Mouse (Mus musculus): ENCODE data around the gene Zfp386. TPM values are rescaled to one million over a fixed set of nuclear protein-coding genes. Genes with fewer than 3 reads are reported as not detected.

The Zfp386 gene
- total and polyA plus RNA-seq, 2 experiments from 2014 or later: 33.5 to 37.9 TPM

DNA sequence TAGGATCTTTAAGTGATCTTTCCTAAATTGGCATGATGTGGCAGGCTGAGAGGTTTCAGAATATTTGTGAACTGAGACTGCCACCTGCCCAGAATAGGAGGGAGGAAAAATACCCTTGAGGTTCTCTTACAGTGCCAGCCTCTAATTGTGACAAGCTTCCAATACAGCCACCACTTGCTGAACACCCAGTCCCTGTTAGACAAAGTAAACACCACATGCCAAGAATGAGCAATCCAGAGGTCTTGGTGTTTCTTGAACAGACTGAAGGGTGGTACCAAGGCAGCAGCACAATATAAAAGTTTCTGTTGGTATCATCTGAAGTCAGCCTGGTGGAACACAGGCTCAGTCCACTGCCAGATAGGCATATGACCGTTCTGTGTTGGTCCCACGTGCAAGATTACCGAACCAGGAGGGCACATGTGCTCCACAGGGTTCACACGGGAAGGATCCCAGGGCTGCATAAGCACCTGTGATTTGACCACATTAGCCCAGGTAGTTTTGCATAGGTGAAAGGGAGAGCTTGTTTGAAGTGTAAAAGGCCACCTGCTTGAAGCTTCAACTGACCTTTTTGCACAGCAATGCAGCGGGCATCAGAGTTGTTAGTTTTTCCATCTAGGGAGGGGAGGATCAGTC, 14.2 kb downstream of the Zfp386 start:
- no peaks in the 10 kb centered on the region for H3K27me3 ChIP-seq (ENCODE audit: insufficient read depth, low read length)
- H3K4me3 ChIP-seq (ENCODE audit: low read depth, low read length): no peak overlapping the region
- H3K4me2 ChIP-seq (ENCODE audit: low read depth, low read length, poor library complexity, severe bottlenecking): no peak overlapping the region
- TF ChIP-seq CTCF (IDR thresholded peaks at IDR 0.05): no peak
- peaks cover 34% of the 10 kb centered on the region for H3K36me3 ChIP-seq (ENCODE audit: insufficient read depth, low read length)
- H3K9ac ChIP-seq (replicated peaks; ENCODE audit: low read length, poor library complexity, severe bottlenecking): no peak overlapping the region
- no peaks in the 10 kb centered on the region for H3K9me3 ChIP-seq (ENCODE audit: low read length)
- no peak for ATAC-seq (ENCODE audit: low FRiP score)
- no peak overlapping the region for H3K27ac ChIP-seq (ENCODE audit: low read depth, low read length)
- no peak for DNase-seq (ENCODE audit: low spot score)
- no peaks in the 10 kb centered on the region for H3K4me1 ChIP-seq (ENCODE audit: insufficient read depth, low read length)
- 93% methylated on average over 5 of the region's 5 CpGs for WGBS

DNA sequence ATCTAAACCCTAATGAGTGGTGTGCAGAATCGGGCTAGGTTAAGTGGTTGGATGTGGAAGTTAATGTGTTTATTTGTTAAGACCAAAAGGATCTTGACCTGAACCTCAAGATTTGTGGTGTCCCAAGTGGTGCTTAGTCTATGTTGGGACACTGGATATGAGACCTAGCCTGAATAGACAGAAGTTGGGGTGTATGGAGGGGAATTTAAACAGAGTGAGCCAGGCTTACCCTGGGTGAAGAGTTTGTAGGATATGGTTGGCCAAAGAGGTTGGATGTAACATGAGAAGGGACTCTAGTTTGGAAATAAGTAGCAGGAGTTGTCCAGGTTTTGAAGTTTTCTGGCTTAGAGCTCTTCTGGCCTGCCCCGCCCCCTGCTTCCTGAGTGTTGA, 14.7 kb downstream of the Zfp386 start:
- peaks cover 29% of the 10 kb centered on the region for H3K36me3 ChIP-seq (ENCODE audit: insufficient read depth, low read length)
- ATAC-seq (ENCODE audit: low FRiP score) (no peak), DNase-seq (ENCODE audit: low spot score) (no peak)
- no peak for TF ChIP-seq CTCF (IDR thresholded peaks at IDR 0.05)
- no peak overlapping the region for H3K27ac ChIP-seq (ENCODE audit: low read depth, low read length)
- H3K27me3 ChIP-seq (ENCODE audit: insufficient read depth, low read length): no peaks in the 10 kb centered on the region
- H3K9ac ChIP-seq (replicated peaks; ENCODE audit: low read length, poor library complexity, severe bottlenecking): no peak overlapping the region
- H3K4me1 ChIP-seq (ENCODE audit: insufficient read depth, low read length): no peaks in the 10 kb centered on the region
- no peak overlapping the region for H3K4me2 ChIP-seq (ENCODE audit: low read depth, low read length, poor library complexity, severe bottlenecking)
- no peak overlapping the region for H3K4me3 ChIP-seq (ENCODE audit: low read depth, low read length)
- H3K9me3 ChIP-seq (ENCODE audit: low read length): no peaks in the 10 kb centered on the region
- 95% methylated on average over 2 of the region's 2 CpGs for WGBS

DNA sequence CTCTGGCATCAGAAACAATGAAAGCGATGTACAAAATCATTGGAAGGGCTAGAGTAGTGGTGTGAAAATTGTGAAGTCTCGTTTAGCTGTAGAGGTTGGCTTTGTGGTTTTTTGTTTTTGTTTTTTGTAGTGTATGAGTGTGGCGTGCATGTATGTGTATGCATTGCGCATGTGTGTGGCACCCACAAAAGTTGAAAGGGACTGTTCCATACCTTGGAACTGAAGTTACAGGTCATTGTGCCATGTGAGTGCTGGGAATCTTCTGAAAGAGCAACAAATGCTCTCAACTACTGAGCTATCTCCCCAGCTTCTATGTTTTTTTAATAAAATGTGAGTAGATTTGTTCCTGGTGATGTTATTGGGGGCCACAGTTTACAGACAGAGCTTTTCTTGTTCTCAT, 15.5 kb downstream of the Zfp386 start:
- Histone ChIP-seq H3K9ac (replicated peaks; ENCODE audit: low read length, poor library complexity, severe bottlenecking) (no peak overlapping the region), H3K36me3 (ENCODE audit: insufficient read depth, low read length) (peaks cover 28% of the 10 kb centered on the region), H3K4me2 (ENCODE audit: low read depth, low read length, poor library complexity, severe bottlenecking) (no peak overlapping the region), H3K27ac (ENCODE audit: low read depth, low read length) (no peak overlapping the region), H3K9me3 (ENCODE audit: low read length) (no peaks in the 10 kb centered on the region), H3K27me3 (ENCODE audit: insufficient read depth, low read length) (no peaks in the 10 kb centered on the region), H3K4me1 (ENCODE audit: insufficient read depth, low read length) (no peaks in the 10 kb centered on the region), H3K4me3 (ENCODE audit: low read depth, low read length) (no peak overlapping the region)
- WGBS: 94% methylated on average over 4 of the region's 4 CpGs
- ATAC-seq (ENCODE audit: low FRiP score): no peak
- DNase-seq (ENCODE audit: low spot score): no peak
- no peak for TF ChIP-seq CTCF (IDR thresholded peaks at IDR 0.05)

DNA sequence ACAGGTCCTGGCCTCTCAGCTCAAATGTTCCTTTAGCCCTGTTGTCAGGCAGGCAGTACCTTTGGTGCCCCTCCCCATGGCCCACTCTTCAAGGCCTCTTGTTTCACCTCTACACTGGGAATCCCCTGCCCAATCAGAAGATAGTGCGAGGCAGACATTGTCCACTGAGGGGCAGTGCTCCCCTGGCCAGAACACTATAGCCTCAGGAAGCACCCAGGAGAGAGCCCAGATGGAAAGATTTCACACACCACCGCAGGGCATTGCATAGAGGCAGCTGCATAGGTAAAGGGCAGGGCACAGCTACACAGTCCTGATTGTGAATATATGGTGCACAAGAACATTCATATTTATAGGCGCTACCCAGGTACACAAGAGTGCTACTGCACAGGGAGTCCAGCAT, 23.5 kb downstream of the Zfp386 start:
- no peaks in the 10 kb centered on the region for H3K9me3 ChIP-seq (ENCODE audit: low read length)
- peak; percentile 81 for TF ChIP-seq CTCF (IDR thresholded peaks at IDR 0.05)
- no peak overlapping the region for H3K4me2 ChIP-seq (ENCODE audit: low read depth, low read length, poor library complexity, severe bottlenecking)
- DNase-seq (ENCODE audit: low spot score) (peak; percentile 64), ATAC-seq (ENCODE audit: low FRiP score) (peak; percentile 74)
- no peak overlapping the region for H3K27ac ChIP-seq (ENCODE audit: low read depth, low read length)
- H3K36me3 ChIP-seq (ENCODE audit: insufficient read depth, low read length): no peaks in the 10 kb centered on the region
- H3K27me3 ChIP-seq (ENCODE audit: insufficient read depth, low read length): no peaks in the 10 kb centered on the region
- H3K9ac ChIP-seq (replicated peaks; ENCODE audit: low read length, poor library complexity, severe bottlenecking): no peak overlapping the region
- 24% methylated on average over 3 of the region's 3 CpGs for WGBS
- H3K4me3 ChIP-seq (ENCODE audit: low read depth, low read length): no peak overlapping the region
- no peaks in the 10 kb centered on the region for H3K4me1 ChIP-seq (ENCODE audit: insufficient read depth, low read length)

DNA sequence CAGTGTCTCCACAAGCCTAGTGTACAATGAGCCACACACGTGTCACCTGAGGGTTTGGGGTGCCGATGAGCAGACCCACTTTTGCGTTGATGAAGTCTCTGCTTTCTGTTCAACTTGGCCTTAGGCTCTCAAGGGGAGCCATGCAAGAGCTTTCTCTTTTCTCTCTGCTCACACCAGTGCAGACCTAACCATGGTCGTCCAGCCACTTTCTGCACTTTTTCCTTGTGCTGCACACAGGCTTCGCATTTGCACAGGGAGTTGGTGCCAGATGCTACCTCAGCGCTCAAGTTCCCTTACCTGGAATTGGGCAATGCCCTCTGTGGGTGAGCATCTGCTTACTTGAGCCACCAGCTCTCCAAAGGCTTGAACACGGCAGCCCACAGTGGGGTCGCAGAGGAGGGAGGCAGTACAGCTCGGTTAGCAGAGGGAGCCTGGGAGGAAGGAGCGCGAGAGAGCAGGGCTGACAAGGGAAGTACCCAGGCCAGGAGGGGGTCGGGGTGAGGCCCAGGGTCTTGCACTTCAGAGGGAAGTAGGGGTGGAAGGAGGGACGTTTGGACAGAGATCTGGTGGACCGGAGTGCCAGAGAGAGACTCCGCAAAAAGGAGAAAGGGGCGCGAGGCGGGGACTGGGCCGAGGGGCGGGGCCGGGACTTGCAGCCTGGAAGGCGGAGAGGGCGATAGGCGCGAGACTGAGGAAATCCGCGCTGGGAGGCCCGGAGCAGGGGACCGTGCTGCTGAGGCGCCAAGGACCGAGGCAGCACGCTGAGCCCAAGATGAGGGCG, 29.7 kb downstream of the Zfp386 start, which contains the start of gene Vipr2:
Vipr2 (plus strand) TSS at position 653 of the 781 bp plus-strand sequence.
- H3K36me3 ChIP-seq (ENCODE audit: insufficient read depth, low read length): no peaks in the 10 kb centered on the region
- H3K4me2 ChIP-seq (ENCODE audit: low read depth, low read length, poor library complexity, severe bottlenecking): peak within 1 kb of the TSS; percentile 99
- H3K27me3 ChIP-seq (ENCODE audit: insufficient read depth, low read length): peaks cover 3% of the 10 kb centered on the region; the same call in 1 of the 2 replicates
- DNase-seq (ENCODE audit: low spot score): peak; percentile 16
- no peaks in the 10 kb centered on the region for H3K9me3 ChIP-seq (ENCODE audit: low read length)
- H3K4me3 ChIP-seq (ENCODE audit: low read depth, low read length): peak within 1 kb of the TSS; percentile 59
- no peak for TF ChIP-seq CTCF (IDR thresholded peaks at IDR 0.05)
- no peaks in the 10 kb centered on the region for H3K4me1 ChIP-seq (ENCODE audit: insufficient read depth, low read length)
- peak; percentile 83 for ATAC-seq (ENCODE audit: low FRiP score)
- H3K27ac ChIP-seq (ENCODE audit: low read depth, low read length): no peak within 1 kb of the TSS
- WGBS: 4% methylated on average over 32 of the region's 33 CpGs
- H3K9ac ChIP-seq (replicated peaks; ENCODE audit: low read length, poor library complexity, severe bottlenecking): peak within 1 kb of the TSS; percentile 73

DNA sequence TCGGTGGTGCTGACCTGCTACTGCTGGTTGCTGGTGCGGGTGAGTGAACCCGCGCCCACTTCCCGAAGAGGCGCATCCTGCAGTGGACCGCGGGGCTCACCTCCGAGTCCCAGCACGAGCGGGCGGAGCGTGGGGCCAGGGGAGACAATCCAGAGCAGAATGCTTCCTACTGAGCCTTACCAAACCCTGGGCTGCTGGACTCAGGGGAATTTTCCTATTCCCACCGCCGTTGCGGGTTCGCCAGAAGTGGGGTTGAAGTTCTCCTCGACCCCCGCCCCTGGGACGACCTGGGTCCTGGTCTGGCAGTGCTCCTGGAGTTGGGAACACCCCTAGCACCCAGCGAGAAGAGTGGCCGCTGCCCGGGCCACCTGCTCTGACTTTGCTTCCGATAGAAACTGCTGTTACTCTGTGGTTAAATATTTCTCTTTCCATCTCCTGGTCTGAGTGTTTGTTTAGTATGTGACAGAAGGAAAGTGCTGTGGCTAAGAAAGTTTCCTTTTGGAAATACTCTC, 30.4 kb downstream of the Zfp386 start:
- no peaks in the 10 kb centered on the region for H3K9me3 ChIP-seq (ENCODE audit: low read length)
- DNase-seq (ENCODE audit: low spot score) (no peak), ATAC-seq (ENCODE audit: low FRiP score) (no peak)
- under 1% methylated on average over 20 of the region's 24 CpGs for WGBS
- H3K4me2 ChIP-seq (ENCODE audit: low read depth, low read length, poor library complexity, severe bottlenecking): peak overlapping the region; percentile 99
- no peak overlapping the region for H3K27ac ChIP-seq (ENCODE audit: low read depth, low read length)
- H3K9ac ChIP-seq (replicated peaks; ENCODE audit: low read length, poor library complexity, severe bottlenecking): peak overlapping the region; percentile 73
- H3K4me1 ChIP-seq (ENCODE audit: insufficient read depth, low read length): no peaks in the 10 kb centered on the region
- TF ChIP-seq CTCF (IDR thresholded peaks at IDR 0.05): no peak
- peaks cover 3% of the 10 kb centered on the region; the same call in 1 of the 2 replicates for H3K27me3 ChIP-seq (ENCODE audit: insufficient read depth, low read length)
- H3K4me3 ChIP-seq (ENCODE audit: low read depth, low read length): peak overlapping the region; percentile 59
- no peaks in the 10 kb centered on the region for H3K36me3 ChIP-seq (ENCODE audit: insufficient read depth, low read length)

Data from midbrain, postnatal 0 days (tissue).